Mouse (Mus musculus): ENCODE measurements around the gene Idh2. TPM values are rescaled to one million over a fixed set of nuclear protein-coding genes. Genes with fewer than 3 reads are reported as not detected.

Gene Idh2
- total and polyA plus RNA-seq, 3 experiments: 1,651 to 2,293 (median 1,877) TPM

GRCm38 (mm10) chr7:80095598-80096309 lies 19.4 kb downstream of the Idh2 start:
- H3K27ac ChIP-seq: no peak overlapping the region
- 85% methylated on average over 20 of the region's 20 CpGs for WGBS
- H3K9ac ChIP-seq (ENCODE audit: low read depth, low read length): no peak overlapping the region
- no peak for TF ChIP-seq POLR2A (IDR thresholded peaks at IDR 0.05; ENCODE audit: insufficient read depth, low read depth, low read length)
- no peak for TF ChIP-seq EP300 (IDR thresholded peaks at IDR 0.05; ENCODE audit: insufficient read depth, low read depth, low read length)
- no peak for TF ChIP-seq CTCF (IDR thresholded peaks at IDR 0.05)
- no peak overlapping the region for H3K4me3 ChIP-seq
- no peaks in the 10 kb centered on the region for H3K27me3 ChIP-seq (ENCODE audit: control insufficient read depth, insufficient read depth, low read length)
- DNase-seq: no peak
- H3K36me3 ChIP-seq (ENCODE audit: control insufficient read depth, insufficient read depth, low read length): no peaks in the 10 kb centered on the region
- H3K4me1 ChIP-seq (ENCODE audit: control insufficient read depth, insufficient read depth, low read length): peaks cover 3% of the 10 kb centered on the region
- intact Hi-C loops (cut with DNase I): no loop called here
- H3K79me2 ChIP-seq (replicated peaks; ENCODE audit: control insufficient read depth, insufficient read depth, low read length): no peaks in the 10 kb centered on the region

- Histone ChIP-seq H3K4me1 (ENCODE audit: control insufficient read depth, insufficient read depth, low read length) (peaks cover 2% of the 10 kb centered on the region; the same call in 1 of the 2 replicates), H3K36me3 (ENCODE audit: control insufficient read depth, insufficient read depth, low read length) (no peaks in the 10 kb centered on the region), H3K27ac (no peak overlapping the region), H3K79me2 (replicated peaks; ENCODE audit: control insufficient read depth, insufficient read depth, low read length) (no peaks in the 10 kb centered on the region), H3K27me3 (ENCODE audit: control insufficient read depth, insufficient read depth, low read length) (no peaks in the 10 kb centered on the region), H3K9ac (ENCODE audit: low read depth, low read length) (no peak overlapping the region), H3K4me3 (no peak overlapping the region)
- DNase-seq: no peak
- 57% methylated on average over 5 of the region's 5 CpGs for WGBS
- intact Hi-C loops (cut with DNase I): no loop called here
- TF ChIP-seq CTCF (IDR thresholded peaks at IDR 0.05): no peak
- TF ChIP-seq POLR2A (IDR thresholded peaks at IDR 0.05; ENCODE audit: insufficient read depth, low read depth, low read length): no peak
- no peak for TF ChIP-seq EP300 (IDR thresholded peaks at IDR 0.05; ENCODE audit: insufficient read depth, low read depth, low read length)
Measured at GRCm38 (mm10) chr7:80094481-80094880, 20.7 kb downstream of the Idh2 start.

GRCm38 (mm10) chr7:80092351-80093046 lies 22.7 kb downstream of the Idh2 start:
- TF ChIP-seq CTCF (IDR thresholded peaks at IDR 0.05) (no peak), EP300 (IDR thresholded peaks at IDR 0.05; ENCODE audit: insufficient read depth, low read depth, low read length) (no peak), POLR2A (IDR thresholded peaks at IDR 0.05; ENCODE audit: insufficient read depth, low read depth, low read length) (no peak)
- intact Hi-C loops (cut with DNase I): no loop called here
- 38% methylated on average over 9 of the region's 9 CpGs for WGBS
- H3K79me2 ChIP-seq (replicated peaks; ENCODE audit: control insufficient read depth, insufficient read depth, low read length): no peaks in the 10 kb centered on the region
- H3K9ac ChIP-seq (ENCODE audit: low read depth, low read length): no peak overlapping the region; the same call in 1 of the 2 replicates
- peaks cover 2% of the 10 kb centered on the region; the same call in 1 of the 2 replicates for H3K4me1 ChIP-seq (ENCODE audit: control insufficient read depth, insufficient read depth, low read length)
- peak; percentile 58 to 65 for DNase-seq
- H3K4me3 ChIP-seq: no peak overlapping the region
- H3K36me3 ChIP-seq (ENCODE audit: control insufficient read depth, insufficient read depth, low read length): no peaks in the 10 kb centered on the region
- no peaks in the 10 kb centered on the region for H3K27me3 ChIP-seq (ENCODE audit: control insufficient read depth, insufficient read depth, low read length)
- H3K27ac ChIP-seq: no peak overlapping the region; the same call in 1 of the 2 replicates

- Histone ChIP-seq H3K79me2 (replicated peaks; ENCODE audit: control insufficient read depth, insufficient read depth, low read length) (no peaks in the 10 kb centered on the region), H3K27me3 (ENCODE audit: control insufficient read depth, insufficient read depth, low read length) (no peaks in the 10 kb centered on the region), H3K4me1 (ENCODE audit: control insufficient read depth, insufficient read depth, low read length) (peaks cover 2% of the 10 kb centered on the region; the same call in 1 of the 2 replicates), H3K27ac (no peak overlapping the region; the same call in 1 of the 2 replicates), H3K36me3 (ENCODE audit: control insufficient read depth, insufficient read depth, low read length) (no peaks in the 10 kb centered on the region), H3K4me3 (no peak overlapping the region), H3K9ac (ENCODE audit: low read depth, low read length) (no peak overlapping the region)
- TF ChIP-seq POLR2A (IDR thresholded peaks at IDR 0.05; ENCODE audit: insufficient read depth, low read depth, low read length): no peak
- TF ChIP-seq EP300 (IDR thresholded peaks at IDR 0.05; ENCODE audit: insufficient read depth, low read depth, low read length): no peak
- no peak for TF ChIP-seq CTCF (IDR thresholded peaks at IDR 0.05)
- intact Hi-C loops (cut with DNase I): no loop called here
- WGBS: 80% methylated on average over 4 of the region's 4 CpGs
- DNase-seq: no peak
Measured at GRCm38 (mm10) chr7:80091866-80092210, 23.4 kb downstream of the Idh2 start.

GRCm38 (mm10) chr7:80091004-80091865 lies 24.0 kb downstream of the Idh2 start:
- Histone ChIP-seq H3K4me1 (ENCODE audit: control insufficient read depth, insufficient read depth, low read length) (peaks cover 2% of the 10 kb centered on the region; the same call in 1 of the 2 replicates), H3K36me3 (ENCODE audit: control insufficient read depth, insufficient read depth, low read length) (no peaks in the 10 kb centered on the region), H3K4me3 (no peak overlapping the region), H3K79me2 (replicated peaks; ENCODE audit: control insufficient read depth, insufficient read depth, low read length) (no peaks in the 10 kb centered on the region), H3K27me3 (ENCODE audit: control insufficient read depth, insufficient read depth, low read length) (no peaks in the 10 kb centered on the region), H3K27ac (no peak overlapping the region), H3K9ac (ENCODE audit: low read depth, low read length) (no peak overlapping the region)
- DNase-seq: no peak
- intact Hi-C loops (cut with DNase I): no loop called here
- WGBS: 57% methylated on average over 13 of the region's 13 CpGs
- TF ChIP-seq CTCF (IDR thresholded peaks at IDR 0.05) (no peak), EP300 (IDR thresholded peaks at IDR 0.05; ENCODE audit: insufficient read depth, low read depth, low read length) (no peak), POLR2A (IDR thresholded peaks at IDR 0.05; ENCODE audit: insufficient read depth, low read depth, low read length) (no peak)

Data from heart, adult 2 months (tissue).